Mouse (Mus musculus): ENCODE data around the gene Kif26a.

- TF ChIP-seq POLR2A (IDR thresholded peaks at IDR 0.05; ENCODE audit: extremely low read depth, insufficient read depth, low read length), result no peak
- no peak for TF ChIP-seq CTCF (IDR thresholded peaks at IDR 0.05; ENCODE audit: low read depth, low read length)
Measured at GRCm38 (mm10) chr12:112170671-112171574, 24.9 kb downstream of the Kif26a start.

All from liver, adult 2 months (tissue).